Mouse (Mus musculus) testis, adult 2 months (tissue): ENCODE data around the gene Mmp9.

Experiments used
- CTCF ChIP-seq: fragments of 200-500 bp; IDR thresholded peaks from 2 replicates; pipeline ENCODE4 v1.5.1; 2012; ENCODE audit warnings: low read depth, mild to moderate bottlenecking, inconsistent platforms, low read length, moderate library complexity; ENCODE audit not compliant: control insufficient read depth, insufficient read depth, insufficient replicate concordance
- POLR2A ChIP-seq: fragments of 200-500 bp; IDR thresholded peaks from 2 replicates; pipeline ENCODE4 v1.6.1; 2012; ENCODE audit warnings: low read depth, mild to moderate bottlenecking, inconsistent platforms, low read length, moderate library complexity; ENCODE audit not compliant: control insufficient read depth

GRCm38 (mm10) chr2:164997721-164998428 lies 57.3 kb downstream of the Mmp9 start:
- TF ChIP-seq CTCF = no peak
- no peak for TF ChIP-seq POLR2A
